Mouse (Mus musculus): ENCODE results near the gene Rab3gap2.

Gene Rab3gap2

DNA sequence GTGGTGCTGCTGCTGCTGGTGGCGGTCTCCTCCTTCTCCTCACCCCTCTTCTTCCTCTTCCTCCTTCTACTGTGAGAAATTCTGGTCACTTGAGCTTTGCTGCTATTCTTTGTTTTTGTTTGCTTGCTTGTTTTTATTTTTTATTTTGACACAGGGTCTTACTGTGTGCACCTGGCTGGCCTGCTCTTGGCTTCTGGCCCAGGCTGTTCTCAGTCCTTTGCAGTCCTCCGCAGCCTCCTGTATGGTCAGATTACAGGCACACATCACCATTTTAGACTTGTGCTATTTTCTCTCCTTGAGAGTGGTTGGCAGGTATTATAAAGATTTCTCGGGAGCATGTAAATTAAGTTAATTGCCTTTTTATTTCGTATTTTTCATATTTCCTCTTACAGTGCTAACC, 130.2 kb downstream of the Rab3gap2 start:
- no peak for DNase-seq

DNA sequence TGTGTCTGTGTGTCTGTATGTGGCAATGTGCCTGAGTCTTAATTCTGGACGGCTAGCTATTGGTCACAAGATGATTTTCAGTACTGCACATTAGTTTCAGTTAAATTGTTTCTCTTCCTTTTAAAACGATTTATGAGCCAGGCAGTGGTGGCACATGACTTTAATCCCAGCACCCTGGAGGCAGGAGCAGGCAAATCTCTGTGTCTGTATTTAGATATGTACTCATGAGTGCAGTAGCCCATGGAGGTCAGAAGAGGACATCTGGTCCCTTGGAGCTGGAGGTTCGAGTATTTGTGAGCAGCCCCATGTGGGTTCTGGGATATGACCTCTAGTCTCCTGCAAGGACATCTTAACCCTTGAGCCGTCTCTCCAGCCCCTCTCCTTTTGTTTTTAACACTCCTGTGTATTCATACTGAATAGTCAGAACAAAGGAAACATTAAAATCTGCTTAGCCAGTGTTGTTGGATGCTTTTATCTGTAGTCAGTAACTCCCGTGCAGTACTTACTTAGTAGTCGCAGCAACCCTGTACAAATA, 131.4 kb downstream of the Rab3gap2 start:
- DNase-seq: no peak

Measured in thymus, adult 18-20 months (tissue).